Mouse (Mus musculus) hindbrain, postnatal 0 days (tissue): ENCODE data around the gene Idnk. TPM values are rescaled to one million over a fixed set of nuclear protein-coding genes. Genes with fewer than 3 reads are reported as not detected.
A peak's percentile ranks its signal among the peaks of the same experiment; 100 is the strongest.

Experiments
- ATAC-seq: fragments of 200-750 bp; cut with Nextera tagmentation; 2 replicates; pipeline ENCODE4 v1.8.0; 2017; ENCODE audit warnings: mild to moderate bottlenecking, moderate TSS enrichment, moderate library complexity
- DNase-seq: peaks from one replicate; pipeline ENCODE4 v3.0.0-alpha.2; 2015; ENCODE audit warnings: low spot score
- H3K27ac ChIP-seq: fragments of 300-500 bp; sonication (generic); 2 replicates; pipeline ENCODE4 v1.5.1; 2014; ENCODE audit warnings: mild to moderate bottlenecking
- H3K27me3 ChIP-seq: fragments of 300-500 bp; sonication (generic); 2 replicates; pipeline ENCODE4 v1.6.1; 2014; ENCODE audit warnings: low read length, mixed read lengths; ENCODE audit not compliant: insufficient read depth
- H3K36me3 ChIP-seq: fragments of 300-500 bp; sonication (generic); 2 replicates; pipeline ENCODE4 v1.6.1; 2014; ENCODE audit warnings: low read length, mixed read lengths; ENCODE audit not compliant: insufficient read depth
- H3K4me1 ChIP-seq: fragments of 300-500 bp; sonication (generic); 2 replicates; pipeline ENCODE4 v1.6.1; 2014; ENCODE audit warnings: antibody characterized with exemption, low read length, mixed read lengths; ENCODE audit not compliant: insufficient read depth
- H3K4me2 ChIP-seq: fragments of 300-500 bp; sonication (generic); 2 replicates; pipeline ENCODE4 v1.6.1; 2014; ENCODE audit warnings: low read depth, mild to moderate bottlenecking, low read length, moderate library complexity, mixed read lengths
- H3K4me3 ChIP-seq: fragments of 300-500 bp; sonication (generic); 2 replicates; pipeline ENCODE4 v1.5.1; 2014; ENCODE audit warnings: low read length
- H3K9ac ChIP-seq: fragments of 300-500 bp; sonication (generic); replicated peaks from 2 replicates; pipeline ENCODE4 v1.6.1; 2014; ENCODE audit warnings: mild to moderate bottlenecking, low read length, moderate library complexity, mixed read lengths
- H3K9me3 ChIP-seq: fragments of 300-500 bp; sonication (generic); 2 replicates; pipeline ENCODE4 v1.6.1; 2016; ENCODE audit warnings: low read length, mixed read lengths
- CTCF ChIP-seq: IDR thresholded peaks from 2 replicates; pipeline ENCODE4 v1.5.1; 2016; ENCODE audit warnings: antibody characterized with exemption, control low read depth, low read depth
- WGBS: fragments of 180-500 bp; shearing (Covaris S2); extraction: QIAGEN DNeasy Blood & Tissue Kit; methylation state at CpG from one replicate; pipeline ENCODE4 v1.1.7; 2014; 5-methylcytosine and 5-hydroxymethylcytosine counted together
- polyA plus RNA-seq: library from polyadenylated mRNA; unstranded; fragments of >200 nt; fragmentation: Nextera tagmentation; extraction: Ambion mirVana; gene quantifications from 2 replicates; pipeline ENCODE4 v1.2.1, GENCODE M21; 2015
- total RNA-seq: library from RNA; depleted of rRNA; stranded (reverse); fragments of >200 nt; gene quantifications from 2 replicates; pipeline ENCODE4 v1.2.3, GENCODE M21; 2014

Gene Idnk
- total and polyA plus RNA-seq, 2 experiments from 2014 or later: 20.6 to 55.3 TPM

DNA sequence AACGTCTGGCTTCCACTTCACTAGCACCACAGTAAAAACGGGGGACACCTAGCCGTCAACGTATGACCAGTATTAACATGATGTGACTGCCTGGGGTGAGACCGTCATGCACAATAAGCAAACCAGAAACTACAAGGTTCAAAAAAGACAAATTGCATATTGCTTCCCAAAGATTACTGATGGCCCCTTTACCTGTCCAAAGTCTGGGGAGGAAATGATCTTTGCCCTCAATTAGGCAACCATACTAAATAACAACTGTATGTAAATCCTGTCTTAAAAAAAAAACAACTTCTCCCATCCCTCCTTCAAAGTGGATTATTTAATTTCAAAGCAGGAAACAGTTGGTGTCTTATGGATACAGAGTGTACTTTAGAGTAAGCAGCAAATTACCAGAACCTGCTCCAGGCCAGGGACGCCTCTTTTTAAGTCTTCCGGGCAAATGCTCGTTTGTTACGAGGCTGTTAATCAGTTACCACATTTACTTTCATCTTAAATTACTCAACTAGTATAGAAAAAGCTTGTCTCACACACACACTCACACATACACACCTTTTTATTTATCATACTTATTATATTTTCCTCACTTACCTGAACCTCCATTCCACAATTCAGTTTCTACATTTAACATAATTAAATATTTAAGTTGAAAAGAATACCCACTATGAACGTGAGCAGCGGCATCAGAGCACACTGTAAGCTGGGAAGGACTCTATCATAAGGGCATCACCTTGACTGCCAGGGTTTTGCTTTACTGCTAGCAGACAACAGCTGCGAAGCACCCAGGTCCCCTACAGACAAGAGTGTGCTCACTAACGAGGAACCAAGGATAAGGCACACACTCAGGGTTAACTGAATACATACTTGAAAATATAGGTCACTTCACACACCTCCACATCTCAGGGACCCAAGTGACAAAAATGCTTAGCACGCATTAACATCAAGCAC, 24.4 kb downstream of the Idnk start:
- Histone ChIP-seq H3K36me3 (peaks cover 23% of the 10 kb centered on the region), H3K27me3 (no peaks in the 10 kb centered on the region)
- WGBS: 87% methylated on average over 14 of the region's 14 CpGs

DNA sequence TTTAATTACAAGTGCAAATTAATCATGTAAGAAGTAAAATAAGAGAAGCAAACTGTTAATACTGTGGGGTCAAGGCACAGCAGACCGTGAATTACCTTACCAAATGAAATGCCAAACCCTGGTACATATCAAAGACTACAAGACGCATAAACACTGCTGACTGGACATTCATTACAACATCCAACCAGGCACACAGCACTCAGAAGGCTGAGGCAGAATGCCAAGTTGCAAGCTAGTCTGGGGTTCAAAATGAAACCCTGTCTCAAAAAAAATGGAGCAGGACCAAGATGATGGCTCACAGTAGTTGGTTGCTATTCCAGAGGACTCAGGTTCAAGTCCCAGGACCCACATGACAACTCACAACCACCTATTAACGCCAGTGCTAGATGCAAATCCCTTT, 26.7 kb downstream of the Idnk start:
- 77% methylated on average over 3 of the region's 3 CpGs for WGBS
- Histone ChIP-seq H3K27me3 (no peaks in the 10 kb centered on the region), H3K4me1 (no peaks in the 10 kb centered on the region), H3K27ac (no peak overlapping the region), H3K4me2 (no peak overlapping the region), H3K9ac (no peak overlapping the region), H3K36me3 (peaks cover 14% of the 10 kb centered on the region), H3K9me3 (no peaks in the 10 kb centered on the region), H3K4me3 (no peak overlapping the region)
- no peak for TF ChIP-seq CTCF
- DNase-seq (no peak), ATAC-seq (no peak)

More for the DNA sequence above, 24.4 kb downstream of the Idnk start:
- TF ChIP-seq CTCF: no peak
- Histone ChIP-seq H3K4me3 (no peak overlapping the region), H3K9me3 (no peaks in the 10 kb centered on the region), H3K4me1 (no peaks in the 10 kb centered on the region), H3K27ac (no peak overlapping the region), H3K9ac (no peak overlapping the region), H3K4me2 (no peak overlapping the region)
- no peak for ATAC-seq
- DNase-seq: no peak

DNA sequence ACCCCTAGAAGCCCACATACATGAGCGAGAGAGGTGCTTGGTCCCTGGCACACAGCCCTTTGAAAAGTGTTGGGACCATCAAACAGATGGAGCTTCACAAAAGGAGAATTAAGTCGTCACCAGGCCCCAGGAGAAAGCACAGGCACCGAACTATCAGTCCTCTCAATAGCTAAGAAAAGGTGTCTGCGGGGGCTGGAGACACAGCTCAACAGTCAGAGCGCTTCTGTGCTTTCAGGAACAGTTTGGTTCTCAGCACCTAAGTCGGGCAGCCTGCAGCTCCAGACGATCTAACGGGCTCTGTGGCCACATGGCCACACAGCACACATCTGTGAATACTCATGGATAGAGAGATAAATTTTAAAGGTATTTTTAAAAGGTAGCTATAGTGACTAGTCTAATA, 28.8 kb downstream of the Idnk start:
- no peak overlapping the region for H3K4me3 ChIP-seq
- H3K36me3 ChIP-seq: peaks cover 19% of the 10 kb centered on the region
- WGBS: 73% methylated on average over 8 of the region's 8 CpGs
- no peak overlapping the region for H3K27ac ChIP-seq
- no peaks in the 10 kb centered on the region for H3K27me3 ChIP-seq
- no peak for TF ChIP-seq CTCF
- ATAC-seq: no peak
- H3K4me1 ChIP-seq: no peaks in the 10 kb centered on the region
- no peak for DNase-seq
- H3K9me3 ChIP-seq: no peaks in the 10 kb centered on the region
- no peak overlapping the region for H3K4me2 ChIP-seq
- no peak overlapping the region for H3K9ac ChIP-seq

DNA sequence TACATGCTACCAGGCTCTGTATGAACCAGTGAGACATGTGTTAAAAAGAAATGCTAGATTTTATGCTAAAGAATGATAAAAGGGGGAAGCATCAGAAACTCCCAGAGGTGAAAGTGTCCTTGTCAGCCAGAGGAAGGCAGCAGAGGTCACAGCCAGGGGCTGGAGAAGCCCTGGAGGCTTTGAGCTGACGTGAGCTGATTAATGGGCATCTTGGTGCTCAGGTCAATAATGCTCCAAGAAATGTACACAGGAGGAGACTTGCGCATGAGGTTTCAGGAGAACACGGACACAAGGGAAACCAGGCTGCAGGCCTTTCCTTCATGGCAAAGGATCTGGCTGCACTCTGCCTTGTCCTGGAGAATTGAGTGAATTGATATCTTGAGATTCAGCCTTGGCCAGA, 30.3 kb downstream of the Idnk start:
- H3K36me3 ChIP-seq: peaks cover 19% of the 10 kb centered on the region
- DNase-seq (no peak), ATAC-seq (no peak)
- no peaks in the 10 kb centered on the region for H3K4me1 ChIP-seq
- H3K27ac ChIP-seq: no peak overlapping the region
- H3K9ac ChIP-seq: 0 out of 2 replicates have a peak overlapping the region, but pooled peaks have one; percentile 0
- no peak overlapping the region for H3K4me2 ChIP-seq
- no peak overlapping the region for H3K4me3 ChIP-seq
- no peak for TF ChIP-seq CTCF
- H3K9me3 ChIP-seq: no peaks in the 10 kb centered on the region
- WGBS: 90% methylated on average over 3 of the region's 3 CpGs
- no peaks in the 10 kb centered on the region for H3K27me3 ChIP-seq

DNA sequence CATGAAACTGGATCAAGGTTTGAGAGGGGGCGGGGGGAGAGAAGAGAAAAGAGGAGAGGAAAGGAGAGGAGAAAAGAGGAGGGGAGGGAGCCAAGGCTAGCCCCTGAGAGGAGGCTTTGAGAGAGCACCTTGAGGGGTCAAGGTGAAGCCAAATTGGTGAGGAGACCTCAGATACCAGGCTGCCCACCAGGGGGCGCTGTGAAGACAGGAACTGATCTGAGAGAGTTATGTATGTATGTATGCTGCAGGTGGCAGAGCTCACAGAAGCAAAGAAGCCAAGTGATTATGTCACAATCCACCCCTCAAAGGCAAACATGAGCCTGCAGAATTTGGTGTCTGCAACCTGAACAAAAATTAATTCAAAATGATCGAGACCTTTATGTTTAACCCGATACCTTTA, 31.0 kb downstream of the Idnk start:
- Histone ChIP-seq H3K4me2 (no peak overlapping the region), H3K4me3 (no peak overlapping the region), H3K36me3 (peaks cover 15% of the 10 kb centered on the region), H3K9me3 (no peaks in the 10 kb centered on the region), H3K27me3 (no peaks in the 10 kb centered on the region), H3K9ac (no peak overlapping the region), H3K4me1 (no peaks in the 10 kb centered on the region), H3K27ac (no peak overlapping the region)
- peak; percentile 93 for TF ChIP-seq CTCF
- peak; percentile 75 for ATAC-seq
- peak; percentile 89 for DNase-seq
- 69% methylated on average over 4 of the region's 4 CpGs for WGBS

DNA sequence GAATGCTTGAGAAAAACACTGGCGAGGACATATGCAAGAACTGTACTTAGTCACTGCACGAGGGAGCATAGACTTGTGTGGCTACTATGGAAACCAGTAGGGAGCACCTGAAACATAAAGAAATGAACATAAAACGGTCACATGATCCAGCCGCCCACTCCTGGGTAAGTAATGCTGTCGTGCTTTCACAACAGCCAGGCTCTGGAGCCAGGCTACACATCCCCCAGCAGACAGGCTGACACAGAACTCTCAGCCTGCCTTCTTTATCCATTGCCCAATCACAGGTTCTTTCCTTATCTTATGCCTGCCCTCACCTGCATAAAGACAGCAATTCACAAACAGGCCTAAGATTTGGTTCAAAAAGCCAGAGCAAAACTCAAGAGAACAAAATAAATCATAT, 32.0 kb downstream of the Idnk start:
- Histone ChIP-seq H3K4me1 (no peaks in the 10 kb centered on the region), H3K27me3 (no peaks in the 10 kb centered on the region), H3K27ac (no peak overlapping the region), H3K9ac (no peak overlapping the region), H3K4me2 (no peak overlapping the region), H3K36me3 (peaks cover 16% of the 10 kb centered on the region), H3K4me3 (no peak overlapping the region), H3K9me3 (no peaks in the 10 kb centered on the region)
- WGBS: 85% methylated on average over 5 of the region's 5 CpGs
- no peak for DNase-seq
- TF ChIP-seq CTCF: no peak
- no peak for ATAC-seq

DNA sequence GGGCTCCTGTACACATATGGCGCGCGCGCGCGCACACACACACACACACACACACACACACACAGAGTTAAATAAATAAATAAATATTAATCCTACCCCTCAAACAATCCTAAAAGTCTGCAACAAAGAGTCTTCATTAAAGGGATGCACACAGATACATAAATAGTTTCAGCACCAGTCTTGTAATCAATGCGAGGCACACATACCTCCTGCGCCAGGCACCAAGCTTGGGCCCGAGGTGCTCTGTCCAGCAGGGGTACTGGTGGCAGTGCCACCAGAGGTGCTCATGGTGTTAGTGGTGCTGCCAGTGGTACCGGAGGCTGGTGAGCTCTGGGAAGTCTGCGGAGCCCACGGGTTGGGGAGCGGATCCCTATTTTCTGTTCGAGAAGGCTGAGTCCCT, 34.1 kb downstream of the Idnk start:
- DNase-seq (no peak), ATAC-seq (no peak)
- no peaks in the 10 kb centered on the region for H3K4me1 ChIP-seq
- no peak overlapping the region for H3K27ac ChIP-seq
- WGBS: 97% methylated on average over 14 of the region's 14 CpGs
- no peak overlapping the region for H3K9ac ChIP-seq
- TF ChIP-seq CTCF: no peak
- no peak overlapping the region for H3K4me3 ChIP-seq
- H3K36me3 ChIP-seq: peaks cover 30% of the 10 kb centered on the region
- no peak overlapping the region for H3K4me2 ChIP-seq
- H3K9me3 ChIP-seq: no peaks in the 10 kb centered on the region
- H3K27me3 ChIP-seq: no peaks in the 10 kb centered on the region
